Mouse (Mus musculus) gastrocnemius, postnatal 4 days (tissue): ENCODE data around the gene Gm17093. TPM values are rescaled to one million over a fixed set of nuclear protein-coding genes. Genes with fewer than 3 reads are reported as not detected.
"Not testable (repeated sequence)": the region's sequence is repeated elsewhere in the genome, so short reads cannot be mapped to it uniquely, and the experiment has no call there.

ENCODE experiments used
- DNase-seq, 2 experiments: peaks; one replicate each; pipeline ENCODE4 v3.0.0; 2021 to 2022; ENCODE audit warnings: low spot score in 2 of 2, mixed read lengths in 2 of 2
- long read RNA-seq, 2 experiments: library from polyadenylated mRNA; stranded (forward); transcript quantifications; one replicate each; pipeline ENCODE4 v2.0.0; 2021
- total RNA-seq, 2 experiments: library from RNA; stranded (reverse); gene quantifications; 2 replicates each; pipeline ENCODE4 v1.2.3; 2021

Gm17093 gene
- not detected for total RNA-seq
- long read RNA-seq, experiment 1, result 0 reads
- long read RNA-seq, experiment 2, result 0 reads

DNA sequence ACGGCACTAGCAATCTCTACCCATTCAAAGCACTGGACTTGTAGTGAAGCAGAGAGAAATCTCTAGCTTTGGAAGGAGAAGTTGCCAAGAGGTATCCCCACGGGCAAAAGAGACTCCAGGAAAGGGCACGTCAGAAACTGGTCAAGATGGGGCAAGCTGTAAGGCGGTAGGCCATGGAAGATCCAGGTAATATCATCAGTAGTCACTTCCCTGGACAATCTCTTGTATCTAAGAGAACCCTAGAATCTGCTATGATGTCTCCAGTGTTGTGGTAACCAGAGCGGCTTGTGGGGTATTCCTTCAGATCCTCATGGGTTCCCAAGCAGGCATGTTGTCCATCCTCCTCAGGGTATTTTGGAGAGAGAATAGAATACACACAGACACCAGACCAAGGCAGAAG, at the start of gene Gm17093:
TSS of gene Gm17093 (plus strand) at position 301 of the 400 bp plus-strand sequence.
- not testable (repeated sequence) for DNase-seq

DNA sequence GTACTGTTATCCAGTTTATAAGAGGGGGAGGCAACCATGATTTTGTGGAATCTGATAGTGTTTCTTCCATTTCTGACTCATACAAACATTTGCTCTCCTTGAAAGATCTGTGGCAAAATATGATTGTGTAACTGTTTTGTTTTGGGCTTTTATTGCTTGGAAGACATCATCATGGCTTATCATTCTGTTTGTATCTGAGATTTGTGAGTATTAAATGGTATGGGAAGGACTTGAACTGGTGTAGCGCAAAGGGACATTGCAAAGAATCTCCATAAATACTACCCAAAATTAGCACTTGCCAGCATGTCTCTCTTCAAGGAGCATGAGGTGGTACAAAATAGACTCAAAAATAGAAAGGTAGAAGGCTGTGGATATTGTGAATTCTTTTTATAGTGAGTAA, 25.9 kb upstream of the Gm17093 start, which contains the start of gene BC061237:
TSS of gene BC061237 (plus strand) at position 301 of the 400 bp plus-strand sequence.
- not testable (repeated sequence) for DNase-seq

DNA sequence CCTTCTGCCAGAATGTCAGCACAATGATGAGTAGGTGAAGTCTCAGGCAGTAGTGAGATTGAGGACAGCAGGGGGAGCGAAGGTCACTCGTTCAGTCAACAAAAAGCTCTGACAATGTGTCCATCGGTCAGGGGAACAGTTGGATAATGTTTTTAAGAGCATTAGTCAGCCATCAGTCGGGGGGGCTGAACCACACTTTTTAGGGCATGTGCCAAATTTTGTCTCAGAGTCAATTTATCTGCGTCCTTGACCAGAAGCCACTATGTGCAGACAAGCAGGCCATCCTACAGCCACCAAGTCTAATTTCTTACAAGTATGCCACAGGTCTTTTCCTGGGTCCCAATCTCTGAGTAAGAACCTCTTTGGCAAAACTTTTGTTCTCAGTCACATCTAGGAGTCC, 29.9 kb downstream of the Gm17093 start:
- DNase-seq, result not testable (repeated sequence)

Other genes with a start within 250 kb of the Gm17093 start
- not detected for gene Gm8220, start 232.7 kb upstream of the Gm17093 start, total RNA-seq
- gene Gm5930, start 179.7 kb upstream of the Gm17093 start, total RNA-seq, result not detected
- not detected for gene Gm8229, start 152.9 kb upstream of the Gm17093 start, total RNA-seq
- not detected for gene Gm3371, start 107.6 kb upstream of the Gm17093 start, total RNA-seq
- not detected for gene Gm8232, start 84.6 kb upstream of the Gm17093 start, total RNA-seq
- not detected for gene BC061237, start 25.8 kb upstream of the Gm17093 start, total RNA-seq
- not detected for gene Gm8247, start 64.9 kb downstream of the Gm17093 start, total RNA-seq
- gene Gm5624, start 109.7 kb downstream of the Gm17093 start, total RNA-seq, result not detected
- not detected for gene Gm8257, start 188.2 kb downstream of the Gm17093 start, total RNA-seq
- gene Gm8267, start 232.1 kb downstream of the Gm17093 start, total RNA-seq, result not detected